Mouse (Mus musculus) lung, postnatal 0 days (tissue): ENCODE measurements at regions not wholly inside any gene's neighbourhood (a gene's known extent, or its start where the extent isn't known, plus 50 kb on each side); places are given as distances from the start of the nearest gene placed in this dataset.

Experiments
- ATAC-seq: fragments of 200-750 bp; cut with Nextera tagmentation; 2 replicates; pipeline ENCODE4 v1.8.0; 2017; ENCODE audit warnings: moderate library complexity
- DNase-seq: peaks from one replicate; pipeline ENCODE4 v3.0.0-alpha.2; 2016; ENCODE audit warnings: low spot score
- H3K27ac ChIP-seq: fragments of 300-500 bp; sonication (generic); 2 replicates; pipeline ENCODE4 v1.5.1; 2014; ENCODE audit warnings: antibody characterized with exemption, mild to moderate bottlenecking, low read length, mixed read lengths
- H3K27me3 ChIP-seq: fragments of 300-500 bp; sonication (generic); replicated peaks from 2 replicates; pipeline ENCODE4 v1.6.1; 2014; ENCODE audit warnings: low read length, mixed read lengths; ENCODE audit not compliant: insufficient read depth
- H3K36me3 ChIP-seq: fragments of 300-500 bp; sonication (generic); 2 replicates; pipeline ENCODE4 v1.6.1; 2014; ENCODE audit warnings: low read length, mixed read lengths; ENCODE audit not compliant: insufficient read depth
- H3K4me1 ChIP-seq: fragments of 300-500 bp; sonication (generic); 2 replicates; pipeline ENCODE4 v1.6.1; 2014; ENCODE audit warnings: antibody characterized with exemption, low read depth, low read length, mixed read lengths; ENCODE audit not compliant: insufficient read depth
- H3K4me2 ChIP-seq: fragments of 300-500 bp; sonication (generic); replicated peaks from 2 replicates; pipeline ENCODE4 v1.6.1; 2014; ENCODE audit warnings: low read depth, mild to moderate bottlenecking, low read length, moderate library complexity, mixed read lengths
- H3K4me3 ChIP-seq: fragments of 300-500 bp; sonication (generic); 2 replicates; pipeline ENCODE4 v1.5.1; 2014; ENCODE audit warnings: low read depth, low read length
- H3K9ac ChIP-seq: fragments of 300-500 bp; sonication (generic); replicated peaks from 2 replicates; pipeline ENCODE4 v1.6.1; 2014; ENCODE audit warnings: low read depth, mild to moderate bottlenecking
- H3K9me3 ChIP-seq: fragments of 300-500 bp; sonication (generic); 2 replicates; pipeline ENCODE4 v1.6.1; 2016; ENCODE audit warnings: low read length, mixed read lengths
- CTCF ChIP-seq: IDR thresholded peaks from 2 replicates; pipeline ENCODE4 v1.5.1; 2016; ENCODE audit warnings: antibody characterized with exemption, mild to moderate bottlenecking
- EP300 ChIP-seq: IDR thresholded peaks from 2 replicates; pipeline ENCODE4 v1.6.1; 2016; ENCODE audit warnings: antibody characterized with exemption, mild to moderate bottlenecking, control low read depth
- WGBS: fragments of 180-500 bp; shearing (Covaris S2); extraction: QIAGEN DNeasy Blood & Tissue Kit; methylation state at CpG from one replicate; pipeline ENCODE4 v1.1.7; 2014; 5-methylcytosine and 5-hydroxymethylcytosine counted together

GRCm38 (mm10) chr13:37632835-37633440 is 145.3 kb upstream of the Rreb1 start:
- no peaks in the 10 kb centered on the region for H3K4me1 ChIP-seq
- WGBS = 84% methylated on average over 5 of the region's 5 CpGs
- H3K27me3 ChIP-seq = no peaks in the 10 kb centered on the region
- no peak overlapping the region for H3K9ac ChIP-seq
- H3K36me3 ChIP-seq = no peaks in the 10 kb centered on the region
- no peak for ATAC-seq
- no peak overlapping the region for H3K27ac ChIP-seq
- H3K4me2 ChIP-seq = no peak overlapping the region
- no peaks in the 10 kb centered on the region for H3K9me3 ChIP-seq
- H3K4me3 ChIP-seq = no peak overlapping the region
- DNase-seq = no peak
- TF ChIP-seq EP300 (no peak), CTCF (no peak)

GRCm38 (mm10) chr13:37636363-37636762 is 141.8 kb upstream of the Rreb1 start:
- no peak for DNase-seq
- 49% methylated on average over 4 of the region's 4 CpGs for WGBS
- H3K9me3 ChIP-seq = no peaks in the 10 kb centered on the region

GRCm38 (mm10) chr13:37637151-37637550 is 141.0 kb upstream of the Rreb1 start:
- no peaks in the 10 kb centered on the region for H3K9me3 ChIP-seq
- no peaks in the 10 kb centered on the region for H3K4me1 ChIP-seq
- WGBS = 69% methylated on average over 10 of the region's 10 CpGs
- H3K36me3 ChIP-seq = no peaks in the 10 kb centered on the region
- ATAC-seq (no peak), DNase-seq (no peak)
- H3K27ac ChIP-seq = no peak overlapping the region
- TF ChIP-seq CTCF (no peak), EP300 (no peak)
- H3K9ac ChIP-seq = no peak overlapping the region
- no peaks in the 10 kb centered on the region for H3K27me3 ChIP-seq
- H3K4me2 ChIP-seq = no peak overlapping the region
- H3K4me3 ChIP-seq = no peak overlapping the region

More at GRCm38 (mm10) chr13:37636363-37636762, 141.8 kb upstream of the Rreb1 start:
- Histone ChIP-seq H3K27me3 (no peaks in the 10 kb centered on the region), H3K4me1 (no peaks in the 10 kb centered on the region), H3K27ac (no peak overlapping the region), H3K36me3 (no peaks in the 10 kb centered on the region), H3K9ac (no peak overlapping the region), H3K4me3 (no peak overlapping the region), H3K4me2 (no peak overlapping the region)
- no peak for TF ChIP-seq EP300
- TF ChIP-seq CTCF = no peak
- ATAC-seq = no peak

- DNase-seq = peak; percentile 48
- Histone ChIP-seq H3K4me1 (no peaks in the 10 kb centered on the region), H3K4me2 (no peak overlapping the region), H3K27me3 (no peaks in the 10 kb centered on the region), H3K9ac (no peak overlapping the region), H3K9me3 (no peaks in the 10 kb centered on the region), H3K36me3 (no peaks in the 10 kb centered on the region), H3K27ac (no peak overlapping the region), H3K4me3 (no peak overlapping the region)
- ATAC-seq = no peak
- TF ChIP-seq EP300 (no peak), CTCF (no peak)
- 18% methylated on average over 8 of the region's 8 CpGs for WGBS
These were observed 140.1 kb upstream of the Rreb1 start for GRCm38 (mm10) chr13:37638071-37638511.

- peak; percentile 46 for DNase-seq
- H3K27me3 ChIP-seq = no peaks in the 10 kb centered on the region
- no peaks in the 10 kb centered on the region for H3K4me1 ChIP-seq
- WGBS = 57% methylated on average over 13 of the region's 13 CpGs
- H3K27ac ChIP-seq = no peak overlapping the region
- no peak overlapping the region for H3K4me3 ChIP-seq
- TF ChIP-seq EP300 (no peak), CTCF (no peak)
- ATAC-seq = peak; percentile 44; the same call in 1 of the 2 replicates
- H3K9me3 ChIP-seq = no peaks in the 10 kb centered on the region
- no peak overlapping the region for H3K4me2 ChIP-seq
- H3K9ac ChIP-seq = no peak overlapping the region
- H3K36me3 ChIP-seq = no peaks in the 10 kb centered on the region
These were observed 135.6 kb upstream of the Rreb1 start for GRCm38 (mm10) chr13:37642410-37643093.

- H3K4me1 ChIP-seq = no peaks in the 10 kb centered on the region
- no peaks in the 10 kb centered on the region for H3K36me3 ChIP-seq
- no peak overlapping the region for H3K27ac ChIP-seq
- H3K27me3 ChIP-seq = no peaks in the 10 kb centered on the region
- DNase-seq (no peak), ATAC-seq (no peak)
- no peak overlapping the region for H3K9ac ChIP-seq
- no peak overlapping the region for H3K4me3 ChIP-seq
- WGBS = 80% methylated on average over 8 of the region's 8 CpGs
- no peaks in the 10 kb centered on the region for H3K9me3 ChIP-seq
- no peak overlapping the region for H3K4me2 ChIP-seq
- TF ChIP-seq CTCF (no peak), EP300 (no peak)
These were observed 133.4 kb upstream of the Rreb1 start for GRCm38 (mm10) chr13:37644751-37645181.
